Mouse (Mus musculus) lung, postnatal 0 days (tissue): ENCODE data around the gene Hes3.

Source experiments
- CTCF ChIP-seq: IDR thresholded peaks from 2 replicates; pipeline ENCODE4 v1.5.1; 2016; ENCODE audit warnings: antibody characterized with exemption, mild to moderate bottlenecking
- EP300 ChIP-seq: IDR thresholded peaks from 2 replicates; pipeline ENCODE4 v1.6.1; 2016; ENCODE audit warnings: antibody characterized with exemption, mild to moderate bottlenecking, control low read depth

DNA sequence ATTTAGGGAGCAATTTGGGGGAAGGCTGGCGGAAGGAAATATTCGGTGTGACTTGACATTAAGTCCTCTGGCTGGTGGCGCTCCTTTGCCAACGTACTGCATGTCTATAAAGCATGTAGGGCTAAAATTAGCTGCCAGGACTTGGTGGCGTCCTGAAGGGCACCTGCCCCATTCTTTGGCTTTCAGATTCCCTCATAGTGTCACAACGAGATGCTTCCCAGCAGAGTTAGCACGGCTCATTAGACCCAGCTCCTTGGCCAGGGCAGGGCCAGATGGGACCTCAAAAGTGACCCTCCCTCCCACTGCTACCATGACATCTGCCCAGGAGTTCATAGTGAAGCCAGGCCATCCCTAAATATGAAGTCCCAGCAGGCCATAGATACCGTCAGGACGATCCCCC, 20.9 kb downstream of the Hes3 start:
- TF ChIP-seq CTCF, result no peak
- no peak for TF ChIP-seq EP300
